Mouse (Mus musculus): ENCODE data around the gene Slfnl1. TPM values are rescaled to one million over a fixed set of nuclear protein-coding genes. Genes with fewer than 3 reads are reported as not detected.

Gene Slfnl1
- total RNA-seq, 2 experiments from 2014 or later, result 0.29 TPM; not detected in 1

GRCm38 (mm10) chr4:120580894-120581293, 48.9 kb downstream of the Slfnl1 start:
- DNase-seq, result no peak
- intact Hi-C loops (cut with DNase I), result no loop called here

- no peak for DNase-seq
- intact Hi-C loops (cut with DNase I), result no loop called here
These were observed 49.7 kb downstream of the Slfnl1 start for GRCm38 (mm10) chr4:120581711-120582110.

Other genes starting within 250 kb of the Slfnl1 start
- 1 to 10 TPM; 4.9 to 7.9 TPM for gene Foxo6, start 244.9 kb upstream of the Slfnl1 start, total RNA-seq (2021)
- gene Scmh1, start 127.0 kb upstream of the Slfnl1 start, total RNA-seq (2021), result 10 to 100 TPM; 77.3 to 80.1 TPM
- 10 to 100 TPM; 44.2 to 66.0 TPM for gene Ctps, start 38.0 kb downstream of the Slfnl1 start, total RNA-seq (2021)
- gene Gm8439, start 56.5 kb downstream of the Slfnl1 start, total RNA-seq (2021), result not detected
- 10 to 100 TPM; 76.0 to 81.5 TPM for gene Cited4, start 134.3 kb downstream of the Slfnl1 start, total RNA-seq (2021)
- 1 to 10 TPM; 3.3 to 3.5 TPM for gene Kcnq4, start 216.4 kb downstream of the Slfnl1 start, total RNA-seq (2021)

All from heart, postnatal 10 days (tissue).